Mouse (Mus musculus) neural tube, embryonic 11.5 days (tissue): ENCODE data around the gene Musk. TPM values are rescaled to one million over a fixed set of nuclear protein-coding genes. Genes with fewer than 3 reads are reported as not detected.

Experiments used
- ATAC-seq: fragments of 200-750 bp; cut with Nextera tagmentation; 2 replicates; pipeline ENCODE4 v1.8.0; 2017; ENCODE audit warnings: moderate number of reproducible peaks, mild to moderate bottlenecking, moderate TSS enrichment, moderate library complexity; ENCODE audit not compliant: insufficient read depth, low FRiP score, low TSS enrichment
- DNase-seq: peaks from one replicate; pipeline ENCODE4 v3.0.0-alpha.2; 2015; ENCODE audit warnings: low spot score
- H3K27ac ChIP-seq: fragments of 300-500 bp; sonication (generic); 2 replicates; pipeline ENCODE4 v1.5.1; 2014; ENCODE audit warnings: low read depth, mild to moderate bottlenecking, low read length
- H3K27me3 ChIP-seq: fragments of 300-500 bp; sonication (generic); 2 replicates; pipeline ENCODE4 v1.6.1; 2014; ENCODE audit warnings: mild to moderate bottlenecking, low read length, mixed read lengths; ENCODE audit not compliant: control insufficient read depth, insufficient read depth
- H3K36me3 ChIP-seq: fragments of 300-500 bp; sonication (generic); 2 replicates; pipeline ENCODE4 v1.6.1; 2014; ENCODE audit warnings: mild to moderate bottlenecking, low read length, moderate library complexity, mixed read lengths; ENCODE audit not compliant: control insufficient read depth, insufficient read depth
- H3K4me1 ChIP-seq: fragments of 300-500 bp; sonication (generic); 2 replicates; pipeline ENCODE4 v1.6.1; 2014; ENCODE audit warnings: low read length, mixed read lengths; ENCODE audit not compliant: control insufficient read depth, insufficient read depth
- H3K4me2 ChIP-seq: fragments of 300-500 bp; sonication (generic); 2 replicates; pipeline ENCODE4 v1.6.1; 2014; ENCODE audit warnings: low read depth, mild to moderate bottlenecking, moderate library complexity
- H3K4me3 ChIP-seq: fragments of 300-500 bp; sonication (generic); 2 replicates; pipeline ENCODE4 v1.5.1; 2014; ENCODE audit warnings: low read depth, low read length
- H3K9ac ChIP-seq: fragments of 300-500 bp; sonication (generic); 2 replicates; pipeline ENCODE4 v1.6.1; 2014; ENCODE audit warnings: mild to moderate bottlenecking, low read length
- H3K9me3 ChIP-seq: fragments of 300-500 bp; sonication (generic); 2 replicates; pipeline ENCODE4 v1.6.1; 2016; ENCODE audit warnings: low read length; ENCODE audit not compliant: control insufficient read depth
- WGBS: fragments of 180-500 bp; shearing (Covaris S2); extraction: QIAGEN DNeasy Blood & Tissue Kit; methylation state at CpG from one replicate; pipeline ENCODE4 v1.1.7; 2014; 5-methylcytosine and 5-hydroxymethylcytosine counted together
- polyA plus RNA-seq: library from polyadenylated mRNA; unstranded; fragments of >200 nt; fragmentation: Nextera tagmentation; extraction: Ambion mirVana; gene quantifications from 2 replicates; pipeline ENCODE4 v1.2.1, GENCODE M21; 2014

Gene Musk
- polyA plus RNA-seq, 1 experiment from 2014 or later, result 1.3 TPM

DNA sequence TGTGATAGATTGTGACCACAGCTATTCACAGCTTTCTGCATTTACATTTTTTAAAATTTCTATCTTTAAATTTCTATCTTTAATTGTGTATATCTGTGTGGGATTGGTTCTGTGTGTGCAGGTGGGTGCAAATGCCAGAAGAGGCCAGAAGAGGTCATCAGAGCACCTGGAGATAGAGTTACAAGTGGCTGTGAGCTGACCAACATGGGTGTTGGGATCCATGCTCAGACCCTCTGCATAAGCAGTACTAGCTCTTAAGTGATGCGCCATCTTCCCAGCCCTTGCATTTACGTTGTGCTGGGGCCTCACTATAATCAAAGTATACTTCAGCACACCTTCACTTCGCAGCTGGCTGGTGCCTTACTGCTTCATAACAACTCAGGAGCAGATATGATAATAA lies 129.8 kb downstream of the Musk start:
- H3K27me3 ChIP-seq, result no peaks in the 10 kb centered on the region
- H3K4me1 ChIP-seq, result no peaks in the 10 kb centered on the region
- H3K4me2 ChIP-seq, result no peak overlapping the region
- H3K36me3 ChIP-seq, result no peaks in the 10 kb centered on the region
- WGBS, result 92% methylated on average over 3 of the region's 3 CpGs
- H3K4me3 ChIP-seq, result no peak overlapping the region
- ATAC-seq, result no peak
- no peak for DNase-seq
- H3K27ac ChIP-seq, result no peak overlapping the region
- H3K9ac ChIP-seq, result no peak overlapping the region
- H3K9me3 ChIP-seq, result no peaks in the 10 kb centered on the region

- no peak for ATAC-seq
- DNase-seq, result no peak
- 87% methylated on average over 4 of the region's 4 CpGs for WGBS
These were observed 131.6 kb downstream of the Musk start for GRCm38 (mm10) chr4:58417319-58417718.

GRCm38 (mm10) chr4:58419225-58419624 lies 133.5 kb downstream of the Musk start:
- H3K27me3 ChIP-seq, result no peaks in the 10 kb centered on the region
- no peak overlapping the region for H3K9ac ChIP-seq
- no peak overlapping the region for H3K27ac ChIP-seq
- WGBS, result 61% methylated on average over 5 of the region's 5 CpGs
- H3K36me3 ChIP-seq, result no peaks in the 10 kb centered on the region
- ATAC-seq (no peak), DNase-seq (no peak)
- no peak overlapping the region for H3K4me2 ChIP-seq
- no peak overlapping the region for H3K4me3 ChIP-seq
- H3K9me3 ChIP-seq, result no peaks in the 10 kb centered on the region
- H3K4me1 ChIP-seq, result no peaks in the 10 kb centered on the region

More at GRCm38 (mm10) chr4:58417319-58417718, 131.6 kb downstream of the Musk start:
- no peak overlapping the region for H3K4me3 ChIP-seq
- no peaks in the 10 kb centered on the region for H3K36me3 ChIP-seq
- no peak overlapping the region for H3K27ac ChIP-seq
- no peaks in the 10 kb centered on the region for H3K27me3 ChIP-seq
- H3K9ac ChIP-seq, result no peak overlapping the region
- H3K4me1 ChIP-seq, result no peaks in the 10 kb centered on the region
- H3K9me3 ChIP-seq, result no peaks in the 10 kb centered on the region
- H3K4me2 ChIP-seq, result no peak overlapping the region

DNA sequence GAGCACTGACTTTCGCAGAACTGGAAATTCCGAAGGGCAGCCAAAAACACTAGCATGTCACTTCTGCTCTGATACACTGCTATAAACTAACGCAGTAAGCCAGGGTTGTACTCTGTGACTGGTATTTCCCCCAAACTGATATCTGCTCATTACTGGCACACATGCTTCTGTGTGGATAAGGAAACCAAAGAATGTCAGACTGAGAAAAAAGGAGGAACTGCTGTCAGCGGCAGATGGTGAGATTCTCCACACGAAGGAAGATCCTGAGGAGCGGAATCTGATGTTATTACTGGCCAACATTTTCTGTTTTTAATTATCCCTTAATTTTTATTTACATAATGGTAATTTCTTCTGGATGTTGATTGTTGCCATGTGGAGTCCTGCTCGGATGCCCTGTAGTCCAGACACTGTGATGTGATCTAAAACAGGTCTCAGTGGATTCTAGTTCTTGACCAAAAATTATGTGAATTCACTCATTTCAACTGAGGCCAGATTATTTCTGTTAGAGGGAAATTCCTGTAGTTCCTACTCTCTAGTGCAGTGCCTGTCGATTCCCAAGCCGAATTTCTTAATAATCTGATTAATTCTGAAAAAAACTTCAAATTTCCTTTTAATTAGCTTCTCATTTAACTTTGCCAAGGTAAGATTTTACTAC lies 137.6 kb downstream of the Musk start:
- Histone ChIP-seq H3K27ac (no peak overlapping the region), H3K4me3 (no peak overlapping the region), H3K27me3 (no peaks in the 10 kb centered on the region), H3K4me2 (no peak overlapping the region), H3K4me1 (no peaks in the 10 kb centered on the region), H3K36me3 (no peaks in the 10 kb centered on the region), H3K9ac (no peak overlapping the region), H3K9me3 (no peaks in the 10 kb centered on the region)
- ATAC-seq, result no peak
- 75% methylated on average over 9 of the region's 9 CpGs for WGBS
- no peak for DNase-seq

Other genes with a start within 250 kb of the Musk start
- gene Svep1, start 79.1 kb upstream of the Musk start, polyA plus RNA-seq, result 1.5 and 1.9 TPM in 2 replicates